Mouse (Mus musculus): ENCODE measurements at regions not wholly inside any gene's neighbourhood (a gene's known extent, or its start where the extent isn't known, plus 50 kb on each side); places are given as distances from the start of the nearest gene placed in this dataset.

- no peaks in the 10 kb centered on the region for H3K27me3 ChIP-seq (replicated peaks; ENCODE audit: insufficient read depth, low read length)
- no peak for ATAC-seq
- 43% methylated on average over 1 of the region's 1 CpGs for whole genome bisulfite sequencing
- H3K36me3 ChIP-seq (ENCODE audit: insufficient read depth, low read length) = no peaks in the 10 kb centered on the region
- no peak overlapping the region for H3K9ac ChIP-seq (replicated peaks; ENCODE audit: low read depth)
- no peak for DNase-seq (ENCODE audit: low spot score)
- H3K27ac ChIP-seq (ENCODE audit: low read length) = no peak overlapping the region
- no peaks in the 10 kb centered on the region for H3K9me3 ChIP-seq (ENCODE audit: low read length)
- no peak overlapping the region for H3K4me2 ChIP-seq (replicated peaks; ENCODE audit: low read depth, low read length)
- no peaks in the 10 kb centered on the region for H3K4me1 ChIP-seq (ENCODE audit: insufficient read depth, low read depth, low read length)
- H3K4me3 ChIP-seq (ENCODE audit: low read depth, low read length) = no peak overlapping the region
- TF ChIP-seq EP300 (IDR thresholded peaks at IDR 0.05) = no peak
- no peak for TF ChIP-seq CTCF (IDR thresholded peaks at IDR 0.05)
These were observed 72.7 kb upstream of the Gprin3 start for GRCm38 (mm10) chr6:59498800-59499199.

DNA sequence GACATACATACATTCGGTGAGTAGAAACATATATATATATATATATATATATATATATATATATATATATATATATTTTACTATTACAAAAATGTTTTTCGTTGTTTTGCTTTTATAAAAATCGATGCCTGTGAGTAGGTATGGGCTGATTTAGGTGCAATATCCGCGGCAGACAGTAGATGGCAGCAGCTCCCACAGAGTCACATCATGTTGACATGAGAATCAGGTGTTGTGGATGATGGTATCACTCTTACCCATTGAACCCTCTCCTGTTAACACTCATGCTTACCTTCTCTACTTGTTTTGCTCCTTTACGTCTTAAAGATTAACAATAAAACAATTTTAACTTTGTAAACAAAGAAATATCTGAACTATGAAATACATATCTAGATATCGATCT lies 72.0 kb upstream of the Gprin3 start:
- WGBS = 28% methylated on average over 7 of the region's 7 CpGs
- no peaks in the 10 kb centered on the region for H3K9me3 ChIP-seq (ENCODE audit: low read length)
- no peaks in the 10 kb centered on the region for H3K27me3 ChIP-seq (replicated peaks; ENCODE audit: insufficient read depth, low read length)
- no peaks in the 10 kb centered on the region for H3K36me3 ChIP-seq (ENCODE audit: insufficient read depth, low read length)
- H3K4me1 ChIP-seq (ENCODE audit: insufficient read depth, low read depth, low read length) = no peaks in the 10 kb centered on the region
- no peak overlapping the region for H3K27ac ChIP-seq (ENCODE audit: low read length)
- DNase-seq (ENCODE audit: low spot score) (peak; percentile 35), ATAC-seq (no peak)
- no peak overlapping the region for H3K4me3 ChIP-seq (ENCODE audit: low read depth, low read length)
- H3K4me2 ChIP-seq (replicated peaks; ENCODE audit: low read depth, low read length) = no peak overlapping the region
- TF ChIP-seq CTCF (IDR thresholded peaks at IDR 0.05) (peak; percentile 75), EP300 (IDR thresholded peaks at IDR 0.05) (no peak)
- no peak overlapping the region for H3K9ac ChIP-seq (replicated peaks; ENCODE audit: low read depth)

GRCm38 (mm10) chr6:59489001-59489575 lies 63.0 kb upstream of the Gprin3 start:
- WGBS = 62% methylated on average over 3 of the region's 3 CpGs
- no peak for ATAC-seq

DNA sequence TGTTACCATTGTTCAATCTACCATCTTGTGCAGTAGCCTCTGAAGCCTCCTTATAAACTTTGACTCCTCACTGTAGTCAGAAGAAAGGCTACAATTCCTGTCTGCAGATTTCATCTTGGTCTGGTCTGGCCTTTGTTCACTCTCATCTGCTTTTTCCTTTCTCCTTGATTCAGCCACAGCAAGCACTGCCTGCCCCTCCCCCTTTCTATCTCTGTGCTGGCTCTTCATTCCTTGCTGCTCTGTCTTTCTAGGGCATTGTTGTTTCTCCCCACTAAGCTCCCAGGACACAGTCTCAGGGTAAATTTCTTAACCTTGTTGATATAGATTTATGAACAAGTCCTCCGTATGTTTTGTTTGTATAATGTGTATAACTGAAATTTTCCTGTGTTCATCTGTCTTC lies 62.3 kb upstream of the Gprin3 start:
- 43% methylated on average over 1 of the region's 1 CpGs for WGBS
- Histone ChIP-seq H3K27ac (ENCODE audit: low read length) (no peak overlapping the region), H3K27me3 (replicated peaks; ENCODE audit: insufficient read depth, low read length) (no peaks in the 10 kb centered on the region), H3K36me3 (ENCODE audit: insufficient read depth, low read length) (no peaks in the 10 kb centered on the region), H3K4me3 (ENCODE audit: low read depth, low read length) (no peak overlapping the region), H3K9me3 (ENCODE audit: low read length) (no peaks in the 10 kb centered on the region), H3K4me1 (ENCODE audit: insufficient read depth, low read depth, low read length) (no peaks in the 10 kb centered on the region), H3K9ac (replicated peaks; ENCODE audit: low read depth) (no peak overlapping the region), H3K4me2 (replicated peaks; ENCODE audit: low read depth, low read length) (no peak overlapping the region)
- ATAC-seq = no peak
- no peak for TF ChIP-seq CTCF (IDR thresholded peaks at IDR 0.05)
- no peak for TF ChIP-seq EP300 (IDR thresholded peaks at IDR 0.05)
- no peak for DNase-seq (ENCODE audit: low spot score)

More at GRCm38 (mm10) chr6:59489001-59489575, 63.0 kb upstream of the Gprin3 start:
- H3K27ac ChIP-seq (ENCODE audit: low read length) = no peak overlapping the region
- H3K4me2 ChIP-seq (replicated peaks; ENCODE audit: low read depth, low read length) = no peak overlapping the region
- TF ChIP-seq EP300 (IDR thresholded peaks at IDR 0.05) (no peak), CTCF (IDR thresholded peaks at IDR 0.05) (no peak)
- H3K9me3 ChIP-seq (ENCODE audit: low read length) = no peaks in the 10 kb centered on the region
- no peaks in the 10 kb centered on the region for H3K4me1 ChIP-seq (ENCODE audit: insufficient read depth, low read depth, low read length)
- no peaks in the 10 kb centered on the region for H3K27me3 ChIP-seq (replicated peaks; ENCODE audit: insufficient read depth, low read length)
- no peaks in the 10 kb centered on the region for H3K36me3 ChIP-seq (ENCODE audit: insufficient read depth, low read length)
- no peak for DNase-seq (ENCODE audit: low spot score)
- H3K9ac ChIP-seq (replicated peaks; ENCODE audit: low read depth) = no peak overlapping the region
- no peak overlapping the region for H3K4me3 ChIP-seq (ENCODE audit: low read depth, low read length)

DNA sequence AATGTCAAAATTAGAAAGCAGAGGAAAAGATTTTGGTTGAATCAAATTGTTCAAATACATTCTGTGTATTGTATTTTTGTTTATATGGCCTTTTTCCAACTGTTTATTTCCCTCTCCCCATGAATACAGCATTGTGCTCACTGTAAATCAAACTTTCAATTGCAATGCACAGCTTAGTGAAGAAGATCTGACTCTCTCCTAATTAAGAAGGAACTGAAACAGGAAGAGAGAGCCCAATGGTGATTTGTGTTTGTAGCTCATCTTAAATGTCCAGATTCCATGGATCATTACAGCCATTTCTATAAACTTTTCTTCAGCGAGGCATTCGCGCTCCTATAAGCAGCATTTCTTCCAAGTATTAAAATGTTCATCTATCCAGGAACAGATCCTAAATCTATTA lies 57.9 kb upstream of the Gprin3 start:
- ATAC-seq = no peak
- Histone ChIP-seq H3K4me2 (replicated peaks; ENCODE audit: low read depth, low read length) (no peak overlapping the region), H3K4me3 (ENCODE audit: low read depth, low read length) (no peak overlapping the region), H3K36me3 (ENCODE audit: insufficient read depth, low read length) (no peaks in the 10 kb centered on the region), H3K9me3 (ENCODE audit: low read length) (no peaks in the 10 kb centered on the region), H3K27me3 (replicated peaks; ENCODE audit: insufficient read depth, low read length) (no peaks in the 10 kb centered on the region), H3K27ac (ENCODE audit: low read length) (no peak overlapping the region), H3K9ac (replicated peaks; ENCODE audit: low read depth) (no peak overlapping the region), H3K4me1 (ENCODE audit: insufficient read depth, low read depth, low read length) (no peaks in the 10 kb centered on the region)
- no peak for DNase-seq (ENCODE audit: low spot score)
- TF ChIP-seq CTCF (IDR thresholded peaks at IDR 0.05) (no peak), EP300 (IDR thresholded peaks at IDR 0.05) (no peak)
- WGBS = 84% methylated on average over 3 of the region's 3 CpGs

- H3K36me3 ChIP-seq (ENCODE audit: insufficient read depth, low read length) = no peaks in the 10 kb centered on the region
- ATAC-seq = peak; percentile 41; the same call in 1 of the 2 replicates
- no peak overlapping the region for H3K27ac ChIP-seq (ENCODE audit: low read length)
- no peaks in the 10 kb centered on the region for H3K4me1 ChIP-seq (ENCODE audit: insufficient read depth, low read depth, low read length)
- peak; percentile 82 for TF ChIP-seq CTCF (IDR thresholded peaks at IDR 0.05)
- TF ChIP-seq EP300 (IDR thresholded peaks at IDR 0.05) = no peak
- H3K4me2 ChIP-seq (replicated peaks; ENCODE audit: low read depth, low read length) = no peak overlapping the region
- WGBS = 10% methylated on average over 3 of the region's 3 CpGs
- H3K27me3 ChIP-seq (replicated peaks; ENCODE audit: insufficient read depth, low read length) = no peaks in the 10 kb centered on the region
- no peak overlapping the region for H3K4me3 ChIP-seq (ENCODE audit: low read depth, low read length)
- H3K9me3 ChIP-seq (ENCODE audit: low read length) = no peaks in the 10 kb centered on the region
- H3K9ac ChIP-seq (replicated peaks; ENCODE audit: low read depth) = no peak overlapping the region
- peak; percentile 69 for DNase-seq (ENCODE audit: low spot score)
These were observed 57.5 kb upstream of the Gprin3 start for GRCm38 (mm10) chr6:59483587-59483986.

Data from lung, postnatal 0 days (tissue).